Mouse (Mus musculus): Measurements from ENCODE around the gene Cpn2.

Cpn2 gene

GRCm38 (mm10) chr16:30278406-30278805 lies 11.1 kb upstream of the Cpn2 start:
- DNase-seq, result no peak

GRCm38 (mm10) chr16:30275558-30276340 lies 8.4 kb upstream of the Cpn2 start:
- DNase-seq, result peak; percentile 29 to 58

- DNase-seq, result no peak
These were observed 5.8 kb upstream of the Cpn2 start for GRCm38 (mm10) chr16:30273065-30273464.

- DNase-seq, result no peak
These were observed 4.8 kb upstream of the Cpn2 start for GRCm38 (mm10) chr16:30271941-30272595.

- DNase-seq, result no peak
These were observed 4.0 kb upstream of the Cpn2 start for GRCm38 (mm10) chr16:30271223-30271761.

GRCm38 (mm10) chr16:30266561-30266960 lies 738 bp downstream of the Cpn2 start:
- DNase-seq, result no peak

GRCm38 (mm10) chr16:30265611-30266010 lies 1.7 kb downstream of the Cpn2 start:
- no peak for DNase-seq

GRCm38 (mm10) chr16:30263156-30263555 lies 4.1 kb downstream of the Cpn2 start:
- no peak for DNase-seq

- DNase-seq, result peak; percentile 58 to 75
These were observed 4.6 kb downstream of the Cpn2 start for GRCm38 (mm10) chr16:30262664-30263063.

GRCm38 (mm10) chr16:30262157-30262556 lies 5.1 kb downstream of the Cpn2 start:
- no peak for DNase-seq

GRCm38 (mm10) chr16:30261341-30261740 lies 6.0 kb downstream of the Cpn2 start:
- no peak for DNase-seq

- no peak for DNase-seq
These were observed 7.2 kb downstream of the Cpn2 start for GRCm38 (mm10) chr16:30260012-30260635.

GRCm38 (mm10) chr16:30259444-30259843 lies 7.9 kb downstream of the Cpn2 start:
- DNase-seq, result no peak

- DNase-seq, result no peak
These were observed 8.9 kb downstream of the Cpn2 start for GRCm38 (mm10) chr16:30258441-30258840.

GRCm38 (mm10) chr16:30257718-30258117 lies 9.6 kb downstream of the Cpn2 start:
- DNase-seq, result no peak

GRCm38 (mm10) chr16:30255061-30255460 lies 12.2 kb downstream of the Cpn2 start:
- DNase-seq, result no peak

GRCm38 (mm10) chr16:30253900-30254299 lies 13.4 kb downstream of the Cpn2 start:
- DNase-seq, result no peak

- no peak for DNase-seq
These were observed 13.9 kb downstream of the Cpn2 start for GRCm38 (mm10) chr16:30253374-30253773.

- peak; percentile 79 to 91 for DNase-seq
These were observed 15.3 kb downstream of the Cpn2 start for GRCm38 (mm10) chr16:30252003-30252418.

GRCm38 (mm10) chr16:30244037-30244700 lies 23.1 kb downstream of the Cpn2 start:
- DNase-seq, result no peak

GRCm38 (mm10) chr16:30241623-30242022 lies 25.7 kb downstream of the Cpn2 start:
- no peak for DNase-seq

- no peak for DNase-seq
These were observed 28.5 kb downstream of the Cpn2 start for GRCm38 (mm10) chr16:30238791-30239190.

- DNase-seq, result peak; percentile 86 to 91
These were observed 31.1 kb downstream of the Cpn2 start for GRCm38 (mm10) chr16:30236091-30236699.

All from lung, postnatal 4 days (tissue).